Mouse (Mus musculus) kidney, adult 18-20 months (tissue): ENCODE data around the gene Gdpgp1.

ENCODE experiments used
- DNase-seq: peaks from one replicate; pipeline ENCODE4 v3.0.0; 2021

Gene Gdpgp1

GRCm38 (mm10) chr7:80232489-80233029 lies at the start of gene Gdpgp1, which contains the start of gene Cib1:
Gene Gdpgp1, plus strand, starts transcription at chr7:80232865.
Gene Cib1, minus strand, starts transcription at chr7:80232813.
- peak; percentile 99 for DNase-seq

DNA sequence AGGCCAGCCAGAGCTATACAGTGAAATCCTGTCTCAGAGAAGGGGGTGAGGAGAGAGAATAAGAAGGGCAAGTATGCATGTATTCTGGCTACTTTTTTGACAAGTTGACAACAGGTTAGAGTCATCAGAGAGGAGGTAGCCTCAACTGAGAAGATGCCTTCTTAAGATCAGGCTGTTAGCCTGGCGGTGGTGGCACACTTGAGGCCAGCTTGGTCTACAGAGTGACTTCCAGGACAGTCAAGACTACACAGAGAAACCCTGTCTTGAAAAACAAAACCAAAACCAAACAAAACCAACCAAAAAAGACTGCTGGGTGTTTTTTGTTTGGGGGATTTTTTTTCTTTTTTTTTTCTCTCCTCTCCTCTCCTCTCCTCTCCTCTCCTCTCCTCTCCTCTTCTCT lies 49.2 kb upstream of the Gdpgp1 start:
- no peak for DNase-seq

GRCm38 (mm10) chr7:80183969-80184368 lies 48.7 kb upstream of the Gdpgp1 start:
- DNase-seq, result peak; percentile 54

DNA sequence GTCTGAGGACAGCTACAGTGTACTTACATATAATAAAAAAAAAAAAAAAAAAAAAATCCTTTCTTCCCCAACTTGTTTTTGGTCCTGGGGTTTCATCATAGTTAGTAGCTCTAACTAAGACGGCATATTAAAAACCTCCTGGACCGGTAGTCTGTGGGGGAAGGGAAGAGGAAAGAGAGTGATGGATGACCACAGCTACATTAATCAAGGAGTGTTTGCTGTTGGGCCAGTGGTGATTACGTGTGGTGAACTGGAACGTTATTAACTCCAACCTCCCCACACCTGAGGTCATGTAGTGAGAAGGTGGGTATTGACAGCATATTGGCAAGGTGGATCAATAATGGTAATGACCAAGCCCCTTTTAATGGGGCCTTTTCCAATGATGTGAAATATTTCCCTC lies 48.1 kb upstream of the Gdpgp1 start:
- DNase-seq, result no peak

GRCm38 (mm10) chr7:80184968-80185367 lies 47.7 kb upstream of the Gdpgp1 start:
- DNase-seq, result peak; percentile 39

DNA sequence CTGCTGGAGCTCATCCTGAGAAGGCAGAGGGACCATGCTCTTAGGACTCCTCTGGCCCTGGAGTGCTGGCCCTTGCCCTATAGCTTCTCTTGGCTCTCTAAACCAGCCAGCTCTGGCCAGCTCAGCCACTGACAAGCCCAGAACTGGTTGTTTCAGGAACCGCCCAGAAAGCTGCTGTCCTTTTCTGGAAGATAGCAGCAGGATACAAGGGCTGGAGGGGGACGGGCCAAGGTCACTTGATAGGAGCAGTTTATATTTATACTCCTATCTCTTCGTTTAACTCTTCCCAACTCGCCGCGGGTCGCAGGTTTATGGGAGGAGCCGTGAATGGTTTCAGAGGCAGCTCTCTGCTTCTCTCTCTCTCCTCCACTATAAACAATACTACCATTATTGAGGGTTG lies 46.6 kb upstream of the Gdpgp1 start:
- DNase-seq, result peak; percentile 86

GRCm38 (mm10) chr7:80186531-80187296 lies 46.0 kb upstream of the Gdpgp1 start, which contains the start of gene Sema4b:
Gene Sema4b, plus strand, starts transcription at chr7:80186841.
- peak; percentile 97 for DNase-seq

DNA sequence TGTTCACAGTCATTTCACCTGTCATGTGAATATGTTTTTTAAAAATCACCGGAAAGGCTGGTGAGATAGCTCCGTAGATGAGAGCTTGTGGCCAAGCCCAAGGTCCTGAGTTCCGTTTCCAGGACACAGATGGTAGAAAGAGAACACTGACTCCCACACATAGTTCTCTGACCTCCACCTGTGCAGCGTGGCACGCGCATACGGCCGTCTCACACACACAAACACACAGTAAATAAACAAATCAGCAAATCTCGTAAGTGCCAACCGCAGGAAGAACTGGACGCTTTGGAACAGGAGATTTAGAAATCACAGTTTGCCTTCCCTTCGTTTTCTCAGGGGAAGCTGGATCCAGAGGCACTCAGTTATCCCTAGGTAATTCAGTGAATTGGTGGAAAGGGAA lies 45.2 kb upstream of the Gdpgp1 start:
- DNase-seq, result no peak

DNA sequence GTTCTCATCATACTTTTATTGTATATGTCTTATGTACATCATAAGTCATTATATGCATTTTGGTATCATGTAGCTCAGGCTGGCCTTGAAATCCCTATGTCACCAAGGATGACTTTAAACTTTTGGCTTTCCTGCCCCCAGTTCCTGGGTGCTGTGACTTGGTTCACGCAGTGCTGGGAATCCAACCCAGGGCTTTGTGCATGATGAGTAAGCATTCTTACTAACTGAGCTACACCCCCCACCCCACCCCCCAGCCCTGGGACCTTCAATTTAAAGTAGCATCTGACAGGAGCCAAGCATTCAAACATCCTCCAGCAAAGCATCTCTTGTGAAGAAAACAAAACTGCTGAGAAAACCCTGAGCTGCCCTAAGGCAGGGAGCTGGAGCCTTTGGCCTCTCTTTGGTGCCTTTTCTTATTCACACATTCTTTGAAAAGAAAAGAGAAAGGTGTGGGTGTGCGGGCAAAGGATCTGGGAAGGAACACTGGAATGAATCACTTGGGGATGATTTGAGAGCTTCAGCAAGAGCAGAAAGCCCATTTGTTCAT lies 44.0 kb upstream of the Gdpgp1 start:
- DNase-seq, result no peak

- no peak for DNase-seq
Observed at GRCm38 (mm10) chr7:80189147-80189933, 43.3 kb upstream of the Gdpgp1 start.

DNA sequence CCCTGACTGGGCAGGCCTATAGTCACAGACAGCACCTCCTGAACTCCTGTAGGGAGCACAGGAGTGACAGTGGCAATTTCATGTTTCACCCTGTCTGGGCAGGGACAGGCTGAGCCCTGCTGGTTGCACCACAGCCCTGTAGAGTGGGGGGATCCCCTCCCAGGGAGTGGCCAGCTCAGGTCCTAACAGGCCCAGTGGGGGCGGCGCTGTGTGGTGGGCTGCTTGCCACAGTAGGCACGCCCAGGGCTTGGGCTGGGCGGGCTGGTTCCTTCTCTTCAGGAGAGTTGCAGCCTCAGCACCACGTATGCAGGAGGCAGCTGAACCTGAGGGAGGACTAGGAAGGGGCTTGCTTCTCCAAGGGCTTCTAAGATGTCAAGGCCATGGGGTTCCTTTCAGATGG lies 41.2 kb upstream of the Gdpgp1 start:
- DNase-seq, result peak; percentile 52

GRCm38 (mm10) chr7:80192226-80193061 lies 40.2 kb upstream of the Gdpgp1 start:
- peak; percentile 95 for DNase-seq

- peak; percentile 2 for DNase-seq
Observed at GRCm38 (mm10) chr7:80193941-80194739, 38.5 kb upstream of the Gdpgp1 start.

DNA sequence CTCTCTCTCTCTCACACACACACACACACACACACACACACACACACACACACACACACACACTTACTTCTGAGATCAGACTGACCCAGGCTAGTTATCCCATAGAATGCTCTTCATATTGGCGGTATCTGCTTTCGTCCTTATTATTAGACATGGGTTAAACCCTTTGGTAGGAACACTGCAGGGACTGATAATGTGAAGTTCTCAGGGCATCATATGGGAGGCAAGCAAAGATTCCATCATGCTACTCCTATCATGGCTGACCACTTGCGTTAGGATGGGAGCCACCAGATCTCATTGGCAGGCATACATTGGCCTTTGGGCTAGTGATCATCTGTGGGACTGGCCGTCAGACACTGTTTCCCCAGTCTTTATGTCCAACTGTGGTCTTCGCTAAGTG lies 37.5 kb upstream of the Gdpgp1 start:
- DNase-seq, result no peak

GRCm38 (mm10) chr7:80195576-80196263 lies 36.9 kb upstream of the Gdpgp1 start:
- no peak for DNase-seq

GRCm38 (mm10) chr7:80197371-80197770 lies 35.3 kb upstream of the Gdpgp1 start:
- DNase-seq, result no peak

DNA sequence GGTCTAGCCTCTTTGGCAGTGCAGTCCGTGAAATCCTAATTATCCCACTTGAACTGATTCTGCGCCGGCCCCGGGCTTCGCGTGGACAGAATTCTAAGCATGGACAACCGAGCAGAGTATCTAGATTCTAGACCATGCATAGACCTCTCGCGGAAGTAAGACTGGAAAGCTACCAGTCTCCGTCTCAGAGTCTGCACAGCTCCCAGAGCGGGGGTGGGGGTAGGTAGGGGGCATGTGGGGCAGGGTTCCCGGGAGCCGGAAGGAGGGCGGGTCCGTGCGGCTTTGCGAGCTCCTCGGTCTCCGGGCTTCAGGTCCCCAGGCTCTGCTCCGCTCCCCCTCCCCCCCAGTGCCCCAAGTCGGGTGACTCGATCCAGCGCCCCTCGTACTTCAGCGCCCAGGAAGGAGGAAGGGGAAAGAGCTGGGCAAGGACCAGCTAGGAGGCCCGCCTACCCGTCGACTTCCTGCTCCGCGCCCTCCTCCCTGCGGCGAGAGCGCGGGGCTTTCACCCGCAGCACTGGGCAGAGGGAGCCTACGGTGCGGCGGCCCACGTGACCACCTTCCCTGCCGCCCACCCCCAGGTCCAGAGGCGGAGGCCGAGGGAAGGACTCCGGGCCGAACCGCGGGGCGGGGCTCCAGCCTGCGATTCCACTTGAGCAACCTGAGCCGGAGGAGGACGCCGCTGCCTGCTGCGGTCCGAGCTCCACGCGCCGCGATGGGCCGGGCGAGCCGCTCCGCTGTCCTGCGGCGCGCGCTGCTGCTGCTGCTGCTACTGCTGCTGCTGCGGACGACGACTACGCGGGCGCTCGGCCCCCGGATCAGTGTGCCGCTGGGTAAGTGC lies 34.5 kb upstream of the Gdpgp1 start:
- peak; percentile 84 for DNase-seq

DNA sequence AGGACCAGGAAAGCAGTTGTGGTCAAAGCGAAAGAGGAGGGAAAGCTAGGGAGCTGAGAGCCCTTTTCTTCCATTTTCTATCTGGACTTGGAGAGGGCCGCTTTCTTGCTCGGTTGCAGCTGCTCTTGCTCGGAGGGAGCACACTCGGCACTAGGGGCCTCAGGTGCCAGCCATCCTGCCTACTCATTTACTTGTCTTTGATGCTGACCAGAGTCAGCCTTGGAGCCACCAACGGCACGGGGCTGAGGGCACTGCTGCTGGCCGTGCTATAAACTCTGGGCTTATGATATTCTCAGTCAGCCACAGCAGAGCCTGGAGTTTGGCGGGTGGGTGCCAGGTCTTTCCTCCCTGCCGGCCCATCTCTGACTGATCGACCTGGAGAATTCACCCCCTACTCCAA lies 33.8 kb upstream of the Gdpgp1 start:
- no peak for DNase-seq

DNA sequence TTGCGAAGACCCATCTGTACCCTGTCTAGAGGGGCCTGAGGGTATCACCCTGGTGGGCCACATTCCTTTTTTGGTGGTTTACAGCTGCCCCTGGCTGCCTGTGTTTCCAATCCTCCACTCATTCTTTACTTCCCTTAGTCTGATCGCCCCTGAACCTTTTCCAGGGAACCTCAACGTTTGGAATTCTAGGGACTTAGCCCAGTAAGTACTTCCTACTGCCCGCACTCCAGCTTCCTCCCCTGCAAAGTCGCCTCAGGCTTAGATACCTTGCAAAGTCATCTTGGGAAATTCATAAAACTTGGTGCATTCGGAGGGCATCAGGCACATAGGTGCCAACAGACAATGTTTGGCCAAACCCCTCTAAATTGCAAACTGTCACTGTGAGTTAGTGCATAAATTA lies 33.4 kb upstream of the Gdpgp1 start:
- DNase-seq, result no peak
